Mouse (Mus musculus) left cerebral cortex, postnatal 4 days (tissue): ENCODE measurements around the gene Cetn4. TPM values are rescaled to one million over a fixed set of nuclear protein-coding genes. Genes with fewer than 3 reads are reported as not detected.

ENCODE experiments used
- DNase-seq: peaks from one replicate; pipeline ENCODE4 v3.0.0-alpha.2; 2022
- intact Hi-C: fragments of 180-260 bp; cut with DNase I; formaldehyde crosslinking; loops from one replicate; pipeline ENCODE4 v1.15.1; 2025
- total RNA-seq, 2 experiments: library from RNA; stranded (reverse); gene quantifications; 2 replicates each; pipeline ENCODE4 v1.2.3; 2021

Gene Cetn4
- 1 to 10 TPM; 2.8 to 3.6 TPM for total RNA-seq

- DNase-seq = peak; percentile 96
- intact Hi-C loops = loop anchor here (10.0 kb wide), 1 partner anchor 102 kb away; the partner anchor contains the start of gene Spata5
Measured at GRCm38 (mm10) chr3:37312370-37312941, at the start of gene Cetn4, which contains the start of gene Bbs12. Gene Cetn4 (minus strand): TSS chr3:37312708. Gene Bbs12 (plus strand): TSS chr3:37312554.

- DNase-seq = no peak
- intact Hi-C loops = no loop called here
Measured at GRCm38 (mm10) chr3:37360729-37361128, 48.2 kb upstream of the Cetn4 start.

- intact Hi-C loops = no loop called here
- no peak for DNase-seq
Measured at GRCm38 (mm10) chr3:37354737-37355136, 42.2 kb upstream of the Cetn4 start.

- no peak for DNase-seq
- intact Hi-C loops = no loop called here
Measured at GRCm38 (mm10) chr3:37353951-37354481, 41.5 kb upstream of the Cetn4 start.

- no peak for DNase-seq
- intact Hi-C loops = no loop called here
Measured at GRCm38 (mm10) chr3:37350386-37350785, 37.9 kb upstream of the Cetn4 start.

- intact Hi-C loops = no loop called here
- no peak for DNase-seq
Measured at GRCm38 (mm10) chr3:37349166-37349548, 36.6 kb upstream of the Cetn4 start.

- intact Hi-C loops = no loop called here
Measured at GRCm38 (mm10) chr3:37348221-37349165, 36.0 kb upstream of the Cetn4 start, which contains the start of gene Fgf2. Gene Fgf2 (plus strand): TSS chr3:37348346.

GRCm38 (mm10) chr3:37347671-37348070 lies 35.2 kb upstream of the Cetn4 start:
- no peak for DNase-seq
- intact Hi-C loops = no loop called here

More at GRCm38 (mm10) chr3:37348221-37349165, 36.0 kb upstream of the Cetn4 start, which contains the start of gene Fgf2:
- peak; percentile 14 for DNase-seq

GRCm38 (mm10) chr3:37342811-37343210 lies 30.3 kb upstream of the Cetn4 start:
- no peak for DNase-seq
- intact Hi-C loops = no loop called here

GRCm38 (mm10) chr3:37341110-37341509 lies 28.6 kb upstream of the Cetn4 start:
- intact Hi-C loops = no loop called here
- peak; percentile 43 for DNase-seq

- no peak for DNase-seq
- intact Hi-C loops = no loop called here
Measured at GRCm38 (mm10) chr3:37334053-37334452, 21.5 kb upstream of the Cetn4 start.

- intact Hi-C loops = no loop called here
- no peak for DNase-seq
Measured at GRCm38 (mm10) chr3:37331999-37332449, 19.5 kb upstream of the Cetn4 start.

GRCm38 (mm10) chr3:37329963-37330362 lies 17.5 kb upstream of the Cetn4 start:
- DNase-seq = no peak
- intact Hi-C loops = no loop called here

GRCm38 (mm10) chr3:37328489-37328888 lies 16.0 kb upstream of the Cetn4 start:
- intact Hi-C loops = no loop called here
- no peak for DNase-seq

GRCm38 (mm10) chr3:37326627-37327026 lies 14.1 kb upstream of the Cetn4 start:
- DNase-seq = no peak
- intact Hi-C loops = no loop called here

GRCm38 (mm10) chr3:37325317-37326112 lies 13.0 kb upstream of the Cetn4 start:
- DNase-seq = no peak
- intact Hi-C loops = no loop called here

GRCm38 (mm10) chr3:37324310-37324709 lies 11.8 kb upstream of the Cetn4 start:
- intact Hi-C loops = no loop called here
- no peak for DNase-seq

GRCm38 (mm10) chr3:37316233-37316632 lies 3.7 kb upstream of the Cetn4 start:
- DNase-seq = no peak
- intact Hi-C loops = loop anchor here (10.0 kb wide), 1 partner anchor 99 kb away; the partner anchor contains the start of gene Spata5

GRCm38 (mm10) chr3:37313371-37313770 lies 863 bp upstream of the Cetn4 start:
- no peak for DNase-seq
- intact Hi-C loops = loop anchor here (10.0 kb wide), 1 partner anchor 101 kb away; the partner anchor contains the start of gene Spata5

GRCm38 (mm10) chr3:37311897-37312369 lies 575 bp downstream of the Cetn4 start:
- peak; percentile 8 for DNase-seq
- intact Hi-C loops = loop anchor here (10.0 kb wide), 1 partner anchor 103 kb away; the partner anchor contains the start of gene Spata5
